Mouse (Mus musculus): ENCODE measurements around the gene Thsd7b.

DNA sequence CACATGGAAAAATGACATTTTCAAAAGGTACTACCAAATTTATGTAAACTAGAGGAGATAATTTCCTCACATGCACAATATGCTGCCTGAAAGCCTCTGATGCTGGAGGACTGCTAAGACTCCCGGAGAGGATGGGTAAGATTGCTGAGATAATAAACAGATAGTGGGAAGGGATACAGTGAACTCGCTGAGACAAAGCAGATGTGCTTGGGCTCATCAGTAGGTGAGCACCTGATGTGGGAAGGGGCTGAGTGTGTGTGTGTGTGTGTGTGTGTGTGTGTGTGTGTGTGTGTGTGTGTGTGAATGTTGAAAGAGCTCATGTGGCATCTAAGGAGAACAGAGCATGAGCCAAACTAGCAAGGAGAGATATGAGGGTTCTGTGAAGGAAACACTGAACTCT, 564.2 kb downstream of the Thsd7b start:
- TF ChIP-seq CTCF (IDR thresholded peaks at IDR 0.05; ENCODE audit: low read depth, low read length) (no peak), GATA1 (IDR thresholded peaks at IDR 0.05; ENCODE audit: borderline replicate concordance, low read length) (no peak)
